Mouse (Mus musculus) layer of hippocampus, adult 8-10 months (tissue): ENCODE measurements at regions not wholly inside any gene's neighbourhood (a gene's known extent, or its start where the extent isn't known, plus 50 kb on each side); places are given as distances from the start of the nearest gene placed in this dataset.

Source experiments
- DNase-seq, 2 experiments: peaks; one replicate each; pipeline ENCODE4 v3.0.0; 2022; ENCODE audit warnings: low spot score in 2 of 2

DNA sequence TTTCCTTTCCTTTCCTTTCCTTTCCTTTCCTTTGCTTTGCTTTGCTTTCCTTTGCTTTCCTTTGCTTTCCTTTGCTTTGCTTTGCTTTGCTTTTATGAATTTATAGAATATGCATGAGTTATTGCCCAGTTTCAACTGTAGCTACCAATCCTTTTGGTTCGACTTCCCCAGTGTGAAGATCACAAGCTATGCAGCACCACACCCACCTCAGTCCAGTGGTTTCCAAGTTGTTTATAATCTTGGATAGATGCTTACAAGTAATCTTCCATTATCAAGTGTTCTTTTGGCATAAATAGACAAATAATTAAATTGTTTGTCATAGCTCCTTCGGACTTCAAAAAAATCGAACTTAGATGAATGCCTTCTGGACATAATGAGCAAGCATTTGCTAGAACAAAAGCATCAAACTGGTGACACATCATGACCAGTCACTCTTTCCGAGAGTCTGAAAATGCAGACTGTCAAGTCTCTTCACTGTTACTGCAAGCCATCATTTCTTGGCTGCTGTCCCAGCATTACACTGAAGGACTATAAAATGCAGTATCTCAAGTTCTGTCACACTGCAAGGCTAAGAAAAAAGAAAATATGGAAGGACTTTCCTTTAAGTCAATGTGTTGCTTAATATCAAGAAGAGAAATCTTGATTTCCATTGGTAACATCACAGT lies 1169.1 kb downstream of the Zfp704 start:
- DNase-seq: peak in 1 of 2 experiments; percentile 10
